Mouse (Mus musculus) liver, postnatal 0 days (tissue): ENCODE results near the gene Ttll3. TPM values are rescaled to one million over a fixed set of nuclear protein-coding genes. Genes with fewer than 3 reads are reported as not detected.

Experiments
- ATAC-seq: fragments of 200-750 bp; cut with Nextera tagmentation; 2 replicates; pipeline ENCODE4 v1.8.0; 2017; ENCODE audit warnings: mild to moderate bottlenecking, moderate library complexity
- DNase-seq: peaks from one replicate; pipeline ENCODE4 v3.0.0-alpha.2; 2016
- H3K27ac ChIP-seq: fragments of 300-500 bp; sonication (generic); 2 replicates; pipeline ENCODE4 v1.5.1; 2014; ENCODE audit warnings: antibody characterized with exemption, moderate library complexity, mild to moderate bottlenecking, low read depth
- H3K27me3 ChIP-seq: fragments of 300-500 bp; sonication (generic); 2 replicates; pipeline ENCODE4 v1.6.1; 2014; ENCODE audit warnings: low read length, control low read depth, mixed read lengths; ENCODE audit not compliant: insufficient read depth
- H3K36me3 ChIP-seq: fragments of 300-500 bp; sonication (generic); replicated peaks from 2 replicates; pipeline ENCODE4 v1.6.1; 2014; ENCODE audit warnings: mild to moderate bottlenecking, control low read depth, low read length, moderate library complexity, mixed read lengths; ENCODE audit not compliant: insufficient read depth
- H3K4me1 ChIP-seq: fragments of 300-500 bp; sonication (generic); 2 replicates; pipeline ENCODE4 v1.6.1; 2014; ENCODE audit warnings: antibody characterized with exemption, mild to moderate bottlenecking, control low read depth; ENCODE audit not compliant: insufficient read depth
- H3K4me2 ChIP-seq: fragments of 300-500 bp; sonication (generic); 2 replicates; pipeline ENCODE4 v1.6.1; 2014; ENCODE audit warnings: low read depth, mild to moderate bottlenecking, low read length, moderate library complexity, mixed read lengths
- H3K4me3 ChIP-seq: fragments of 300-500 bp; sonication (generic); 2 replicates; pipeline ENCODE4 v1.5.1; 2014; ENCODE audit warnings: low read depth, low read length
- H3K9ac ChIP-seq: fragments of 300-500 bp; sonication (generic); replicated peaks from 2 replicates; pipeline ENCODE4 v1.6.1; 2014; ENCODE audit warnings: mild to moderate bottlenecking, moderate library complexity
- H3K9me3 ChIP-seq: fragments of 300-500 bp; sonication (generic); 2 replicates; pipeline ENCODE4 v1.6.1; 2016; ENCODE audit warnings: mild to moderate bottlenecking, control low read depth, low read length, mixed read lengths
- CTCF ChIP-seq: sonication (generic); IDR thresholded peaks from 2 replicates; pipeline ENCODE4 v1.5.1; 2016; ENCODE audit warnings: antibody characterized with exemption, low read depth
- EP300 ChIP-seq: IDR thresholded peaks from 2 replicates; pipeline ENCODE4 v1.6.1; 2016; ENCODE audit warnings: antibody characterized with exemption, low read depth, mild to moderate bottlenecking
- WGBS: fragments of 180-500 bp; shearing (Covaris S2); extraction: QIAGEN DNeasy Blood & Tissue Kit; methylation state at CpG from one replicate; pipeline ENCODE4 v1.1.7; 2014; ENCODE audit not compliant: insufficient replicate concordance; 5-methylcytosine and 5-hydroxymethylcytosine counted together
- polyA plus RNA-seq: library from polyadenylated mRNA; unstranded; fragments of >200 nt; fragmentation: Nextera tagmentation; extraction: Ambion mirVana; gene quantifications from 2 replicates; pipeline ENCODE4 v1.2.1, GENCODE M21; 2015

The Ttll3 gene
- polyA plus RNA-seq, 1 experiment from 2014 or later = 0.83 TPM

DNA sequence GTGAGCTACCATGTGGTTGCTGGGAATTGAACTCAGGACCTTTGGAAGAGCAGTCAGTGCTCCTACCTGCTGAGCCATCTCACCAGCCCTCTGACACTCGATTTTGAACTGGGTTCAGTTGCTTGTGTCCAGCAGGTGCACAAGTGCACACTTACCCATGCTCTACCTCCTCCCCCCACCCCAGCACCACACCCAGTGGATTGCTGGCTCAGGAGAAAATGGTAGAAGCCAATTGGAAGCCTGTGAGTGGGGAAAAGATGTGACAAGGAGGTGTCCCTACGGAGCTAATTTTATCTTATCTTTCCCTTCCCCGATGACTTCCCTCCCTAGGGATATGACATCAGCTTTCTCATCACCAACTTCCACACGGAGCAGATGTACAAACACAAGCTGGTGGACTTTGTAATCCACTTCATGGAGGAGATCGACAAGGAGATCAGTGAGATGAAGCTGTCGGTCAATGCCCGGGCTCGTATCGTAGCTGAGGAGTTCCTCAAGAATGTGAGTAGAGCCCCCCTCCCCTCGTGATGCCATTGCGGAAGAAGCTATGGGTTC lies 3.8 kb upstream of the Ttll3 start:
- ATAC-seq (no peak), DNase-seq (no peak)
- no peak for TF ChIP-seq EP300
- no peak for TF ChIP-seq CTCF
- Histone ChIP-seq H3K4me3 (no peak overlapping the region), H3K9me3 (no peaks in the 10 kb centered on the region), H3K9ac (no peak overlapping the region), H3K27me3 (no peaks in the 10 kb centered on the region), H3K4me1 (peaks cover 3% of the 10 kb centered on the region; the same call in 1 of the 2 replicates), H3K27ac (no peak overlapping the region), H3K4me2 (no peak overlapping the region), H3K36me3 (peaks cover 89% of the 10 kb centered on the region)
- 81% methylated on average over 11 of the region's 11 CpGs for WGBS

GRCm38 (mm10) chr6:113386025-113386424 lies 3.0 kb upstream of the Ttll3 start:
- 78% methylated on average over 3 of the region's 3 CpGs for WGBS
- no peak overlapping the region for H3K4me3 ChIP-seq
- ATAC-seq = no peak

GRCm38 (mm10) chr6:113390715-113391114 lies 1.7 kb downstream of the Ttll3 start:
- WGBS = 84% methylated on average over 3 of the region's 3 CpGs
- peaks cover 49% of the 10 kb centered on the region for H3K36me3 ChIP-seq

More at GRCm38 (mm10) chr6:113386025-113386424, 3.0 kb upstream of the Ttll3 start:
- no peak for TF ChIP-seq EP300
- no peak for TF ChIP-seq CTCF
- Histone ChIP-seq H3K9ac (no peak overlapping the region), H3K4me1 (no peaks in the 10 kb centered on the region), H3K9me3 (no peaks in the 10 kb centered on the region), H3K4me2 (no peak overlapping the region), H3K27ac (no peak overlapping the region), H3K36me3 (peaks cover 86% of the 10 kb centered on the region), H3K27me3 (no peaks in the 10 kb centered on the region)
- DNase-seq = no peak

DNA sequence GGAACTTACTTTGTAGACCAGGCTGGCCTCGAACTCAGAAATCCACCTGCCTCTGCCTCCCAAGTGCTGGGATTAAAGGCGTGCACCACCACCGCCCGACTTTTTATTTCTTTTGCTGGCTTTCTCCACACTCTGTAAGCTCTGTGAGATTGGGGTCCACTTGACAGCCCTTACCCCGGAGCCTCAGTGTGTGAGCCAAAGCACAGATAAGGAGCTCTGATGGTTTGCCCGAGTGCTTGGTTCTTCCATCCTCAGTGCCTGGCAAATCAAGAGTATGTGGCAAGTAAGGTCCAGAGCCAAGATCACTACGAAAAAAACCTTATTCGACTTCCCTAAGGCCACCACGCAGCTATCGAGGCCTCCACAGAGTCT lies 2.9 kb downstream of the Ttll3 start:
- 24% methylated on average over 10 of the region's 10 CpGs for WGBS
- no peak overlapping the region for H3K9ac ChIP-seq
- H3K4me1 ChIP-seq = peaks cover 3% of the 10 kb centered on the region; the same call in 1 of the 2 replicates
- no peaks in the 10 kb centered on the region for H3K9me3 ChIP-seq
- no peak for TF ChIP-seq CTCF
- no peak for TF ChIP-seq EP300
- ATAC-seq = 0 out of 2 replicates have a peak, but pooled peaks have one; percentile 2
- peaks cover 39% of the 10 kb centered on the region for H3K36me3 ChIP-seq
- 0 out of 2 replicates have a peak, but pooled peaks cover 3% of the 10 kb centered on the region for H3K27me3 ChIP-seq
- no peak for DNase-seq
- no peak overlapping the region for H3K27ac ChIP-seq
- H3K4me2 ChIP-seq = peak overlapping the region; percentile 65
- peak overlapping the region; percentile 26 for H3K4me3 ChIP-seq

More at GRCm38 (mm10) chr6:113390715-113391114, 1.7 kb downstream of the Ttll3 start:
- Histone ChIP-seq H3K9ac (no peak overlapping the region), H3K4me1 (peaks cover 3% of the 10 kb centered on the region; the same call in 1 of the 2 replicates), H3K27ac (no peak overlapping the region), H3K4me2 (no peak overlapping the region), H3K27me3 (0 out of 2 replicates have a peak, but pooled peaks cover 3% of the 10 kb centered on the region), H3K4me3 (no peak overlapping the region), H3K9me3 (no peaks in the 10 kb centered on the region)
- no peak for DNase-seq
- no peak for ATAC-seq
- TF ChIP-seq EP300 = no peak
- TF ChIP-seq CTCF = no peak

DNA sequence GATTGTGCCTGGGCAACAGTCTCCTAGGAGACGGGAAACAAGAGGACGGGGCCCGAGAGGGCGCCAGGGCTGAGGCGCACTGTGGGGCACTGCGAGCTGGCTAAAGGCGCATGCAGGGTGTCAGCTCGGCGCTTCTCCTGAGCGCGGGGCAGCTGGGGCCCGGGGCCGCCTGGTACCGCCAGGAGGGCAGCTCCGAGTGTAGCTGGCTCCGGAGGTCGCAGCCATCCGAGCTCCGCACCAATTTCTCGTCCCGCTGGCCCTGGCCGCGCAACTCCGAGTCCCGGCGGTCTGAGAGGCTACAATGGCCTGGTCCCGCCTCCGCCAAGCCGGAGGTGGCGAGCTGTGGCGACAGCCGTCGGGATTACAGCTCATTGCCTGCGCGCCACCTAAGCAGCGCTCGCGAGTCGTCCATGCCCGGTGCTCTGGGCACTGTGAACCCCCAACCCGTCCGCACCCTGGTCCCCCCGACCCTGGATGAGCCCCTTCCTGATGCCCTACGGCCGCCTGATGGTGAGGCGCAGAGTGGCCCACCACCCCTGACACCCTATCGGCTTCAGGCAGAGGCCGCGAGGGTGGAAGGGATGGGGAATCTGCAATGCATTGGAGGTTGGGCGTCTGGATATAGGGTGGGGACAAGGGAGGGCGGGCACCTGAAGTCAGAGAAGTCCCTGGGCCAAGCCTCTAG lies 3.5 kb downstream of the Ttll3 start:
- Histone ChIP-seq H3K4me3 (peak overlapping the region; percentile 26), H3K9me3 (no peaks in the 10 kb centered on the region), H3K9ac (peak overlapping the region; percentile 47), H3K36me3 (peaks cover 34% of the 10 kb centered on the region), H3K27ac (no peak overlapping the region), H3K4me2 (peak overlapping the region; percentile 65), H3K27me3 (0 out of 2 replicates have a peak, but pooled peaks cover 3% of the 10 kb centered on the region), H3K4me1 (peaks cover 3% of the 10 kb centered on the region; the same call in 1 of the 2 replicates)
- peak; percentile 70 for ATAC-seq
- peak; percentile 43 for DNase-seq
- TF ChIP-seq CTCF = no peak
- TF ChIP-seq EP300 = no peak
- 9% methylated on average over 50 of the region's 51 CpGs for WGBS

DNA sequence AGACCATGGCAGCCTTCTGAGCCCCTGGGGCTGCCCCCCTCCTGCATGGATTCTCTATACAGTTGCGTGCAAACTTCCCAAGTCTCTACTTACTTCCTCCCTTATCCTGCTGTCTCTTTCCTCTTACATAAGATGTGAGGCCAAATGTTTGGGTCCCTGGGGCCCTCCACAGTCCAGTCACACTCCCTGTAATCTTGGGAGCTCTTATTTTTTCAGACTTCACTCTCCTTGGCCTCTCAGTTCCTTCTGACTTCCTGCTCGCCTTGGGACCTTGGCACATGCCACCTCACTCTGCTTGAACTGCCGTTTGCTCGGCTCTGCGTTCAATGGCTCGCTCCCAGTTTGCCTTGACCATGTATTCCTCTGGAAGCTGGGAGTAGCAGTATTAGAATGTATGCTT lies 4.9 kb downstream of the Ttll3 start:
- H3K9ac ChIP-seq = no peak overlapping the region
- peaks cover 3% of the 10 kb centered on the region; the same call in 1 of the 2 replicates for H3K4me1 ChIP-seq
- DNase-seq (no peak), ATAC-seq (no peak)
- no peaks in the 10 kb centered on the region for H3K9me3 ChIP-seq
- peaks cover 24% of the 10 kb centered on the region for H3K36me3 ChIP-seq
- H3K4me2 ChIP-seq = no peak overlapping the region
- WGBS = 74% methylated on average over 6 of the region's 6 CpGs
- H3K27ac ChIP-seq = no peak overlapping the region
- H3K27me3 ChIP-seq = 0 out of 2 replicates have a peak, but pooled peaks cover 3% of the 10 kb centered on the region
- no peak for TF ChIP-seq EP300
- no peak for TF ChIP-seq CTCF
- H3K4me3 ChIP-seq = no peak overlapping the region
